In genomic region chr19:45014335-45014971, GRCm38 (mm10) we compare ENCODE assay signal across 7 mouse cellular contexts. TPM values are rescaled to one million over a fixed set of nuclear protein-coding genes. Genes with fewer than 3 reads are reported as not detected.
DNase-seq lines count a peak whose midpoint lies in the region; ATAC-seq lines count a peak whose summit lies in the region.

Lzts2 (plus strand) TSS chr19:45014414.

- ATAC-seq in forebrain, embryonic 13.5 days: no peak
- no peak for ATAC-seq in midbrain, embryonic 13.5 days

- H3K4me2 ChIP-seq in forebrain, embryonic 13.5 days: peak within 1 kb of the TSS; percentile 88
- peak within 1 kb of the TSS; percentile 78 for H3K4me2 ChIP-seq in midbrain, embryonic 13.5 days (replicated peaks)

- DNase-seq in CD4-positive, CD25-positive, alpha-beta regulatory T cell, adult 2 months (ENCODE audit: low read depth, low spot score): peak; percentile 51
- peak; percentile 58 for DNase-seq in NIH3T3 (ENCODE audit: low read depth)
- DNase-seq in hindbrain, embryonic 10.5 days (ENCODE audit: low spot score): peak; percentile 40
- DNase-seq in left cerebral cortex, postnatal 14 days (ENCODE audit: low spot score in 2 of 2): no peak
- DNase-seq in cerebellum, adult 9-10 months: no peak

- peak within 1 kb of the TSS; percentile 97 for H3K27ac ChIP-seq in forebrain, embryonic 13.5 days
- peak within 1 kb of the TSS; percentile 99 for H3K27ac ChIP-seq in hindbrain, embryonic 10.5 days
- peak within 1 kb of the TSS; percentile 97 for H3K27ac ChIP-seq in midbrain, embryonic 13.5 days

- H3K36me3 ChIP-seq in forebrain, embryonic 13.5 days (ENCODE audit: poor library complexity, severe bottlenecking): peaks cover 21% of the 10 kb centered on the region
- peaks cover 34% of the 10 kb centered on the region for H3K36me3 ChIP-seq in hindbrain, embryonic 10.5 days
- H3K36me3 ChIP-seq in midbrain, embryonic 13.5 days: peaks cover 23% of the 10 kb centered on the region

- 10% methylated on average over 10 of the region's 10 CpGs for whole genome bisulfite sequencing in forebrain, embryonic 13.5 days
- 8% methylated on average over 10 of the region's 10 CpGs for WGBS in hindbrain, embryonic 10.5 days
- 17% methylated on average over 10 of the region's 10 CpGs for WGBS in midbrain, embryonic 13.5 days

- intact Hi-C loops in left cerebral cortex, postnatal 14 days (cut with DNase I): loop anchor here (5.0 kb wide), 1 partner anchor 202 kb away; no protein-coding TSS in a partner anchor

- peaks cover 48% of the 10 kb centered on the region for H3K4me1 ChIP-seq in forebrain, embryonic 13.5 days
- peaks cover 57% of the 10 kb centered on the region for H3K4me1 ChIP-seq in hindbrain, embryonic 10.5 days (replicated peaks)
- peaks cover 53% of the 10 kb centered on the region for H3K4me1 ChIP-seq in midbrain, embryonic 13.5 days (replicated peaks)

- H3K9ac ChIP-seq in forebrain, embryonic 13.5 days: peak within 1 kb of the TSS; percentile 91
- H3K9ac ChIP-seq in midbrain, embryonic 13.5 days (replicated peaks): peak within 1 kb of the TSS; percentile 54

- no peaks in the 10 kb centered on the region for H3K9me3 ChIP-seq in forebrain, embryonic 13.5 days (replicated peaks)
- H3K9me3 ChIP-seq in hindbrain, embryonic 10.5 days: no peaks in the 10 kb centered on the region
- H3K9me3 ChIP-seq in midbrain, embryonic 13.5 days: no peaks in the 10 kb centered on the region

- H3K4me3 ChIP-seq in forebrain, embryonic 13.5 days: peak within 1 kb of the TSS; percentile 72
- peak within 1 kb of the TSS; percentile 73 for H3K4me3 ChIP-seq in hindbrain, embryonic 10.5 days
- peak within 1 kb of the TSS; percentile 59 for H3K4me3 ChIP-seq in midbrain, embryonic 13.5 days (replicated peaks)

- H3K27me3 ChIP-seq in forebrain, embryonic 13.5 days: no peaks in the 10 kb centered on the region
- no peaks in the 10 kb centered on the region; the same call in 1 of the 2 replicates for H3K27me3 ChIP-seq in hindbrain, embryonic 10.5 days (ENCODE audit: insufficient read depth, poor library complexity, severe bottlenecking)
- H3K27me3 ChIP-seq in midbrain, embryonic 13.5 days: no peaks in the 10 kb centered on the region

RNA-seq across cellular contexts. Expression of gene Lzts2, which starts in this region (rescaled TPM):
- 24.5 and 24.7 TPM in 2 replicates for polyA plus RNA-seq in forebrain, embryonic 13.5 days (2015; fragmentation: Nextera tagmentation; extraction: Ambion mirVana)
- 67.5 and 69.1 TPM in 2 replicates for polyA plus RNA-seq in hindbrain, embryonic 10.5 days (2016; fragmentation: Nextera tagmentation; extraction: Ambion mirVana)
- 10 to 100 TPM; 28.9 to 31.6 TPM for total RNA-seq in left cerebral cortex, postnatal 14 days (2021)
- 24.6 and 30.9 TPM in 2 replicates for polyA plus RNA-seq in midbrain, embryonic 13.5 days (2015; fragmentation: Nextera tagmentation; extraction: Ambion mirVana)

Comparison
In these comparisons a context has a peak if more than half of its experiments do, and no peak if none do; other contexts are left out.
1. DNase-seq: peak in CD4-positive, CD25-positive, alpha-beta regulatory T cell, adult 2 months (single experiment), NIH3T3 (single experiment) and hindbrain, embryonic 10.5 days (single experiment); none in left cerebral cortex, postnatal 14 days (0 of 2) and cerebellum, adult 9-10 months (single experiment).
2. Peak in every context shown above with its lines, with median percentiles within 50 percentile points of each other: H3K27ac ChIP-seq and H3K4me3 ChIP-seq.